Comparison of ENCODE assay signal across 36 mouse cellular contexts in genomic region chr6:146778055-146778454, GRCm38 (mm10). TPM values are rescaled to one million over a fixed set of nuclear protein-coding genes. Genes with fewer than 3 reads are reported as not detected.
"Had no signal": no experiment of that assay in that cellular context is flagged by ENCODE, and none has a peak within 500 bp of the region (broad histone marks: within the 10 kb centered on the region; RNA-seq: fewer than 3 reads in every experiment).

No protein-coding gene starts in this region.

- DNase-seq: heart, postnatal 10 days; heart, postnatal 14 days; heart, postnatal 36 days; heart, postnatal 4 days; kidney, adult 11 months; kidney, adult 18-20 months; kidney, adult 2 months; kidney, adult 8-10 months; kidney, adult 9 months; kidney, postnatal 10 days; kidney, postnatal 14 days; kidney, postnatal 25 days; kidney, postnatal 36 days; kidney, postnatal 4 days; layer of hippocampus, adult 9-11 months; layer of hippocampus, postnatal 36 days had no signal

- H3K36me3 ChIP-seq: intestine, embryonic 15.5 days had no signal

- H3K4me1 ChIP-seq: hindbrain, embryonic 13.5 days; hindbrain, embryonic 15.5 days; intestine, embryonic 15.5 days; kidney, embryonic 15.5 days had no signal

- H3K4me2 ChIP-seq: heart, embryonic 11.5 days; heart, embryonic 12.5 days; heart, embryonic 13.5 days; heart, embryonic 15.5 days; hindbrain, embryonic 12.5 days; hindbrain, embryonic 13.5 days; hindbrain, embryonic 14.5 days; hindbrain, embryonic 15.5 days; intestine, embryonic 15.5 days; kidney, embryonic 15.5 days had no signal

- H3K9me3 ChIP-seq: heart, embryonic 10.5 days; heart, embryonic 12.5 days; heart, embryonic 13.5 days; heart, embryonic 15.5 days; hindbrain, embryonic 10.5 days; hindbrain, embryonic 12.5 days; hindbrain, embryonic 13.5 days; hindbrain, embryonic 15.5 days; intestine, embryonic 15.5 days; kidney, embryonic 15.5 days had no signal

- H3K9ac ChIP-seq: heart, embryonic 12.5 days; heart, embryonic 13.5 days; heart, embryonic 15.5 days; hindbrain, embryonic 12.5 days; hindbrain, embryonic 13.5 days; hindbrain, embryonic 14.5 days; hindbrain, embryonic 15.5 days; intestine, embryonic 15.5 days; kidney, embryonic 15.5 days had no signal

- H3K4me3 ChIP-seq: heart, embryonic 10.5 days; heart, embryonic 12.5 days; heart, embryonic 13.5 days; heart, embryonic 15.5 days; hindbrain, embryonic 10.5 days; hindbrain, embryonic 12.5 days; hindbrain, embryonic 13.5 days; hindbrain, embryonic 15.5 days; intestine, embryonic 15.5 days; kidney, embryonic 15.5 days; layer of hippocampus, adult 2 months had no signal

- H3K27me3 ChIP-seq: heart, embryonic 12.5 days; heart, embryonic 13.5 days; heart, embryonic 15.5 days; hindbrain, embryonic 12.5 days; hindbrain, embryonic 13.5 days; hindbrain, embryonic 15.5 days; intestine, embryonic 15.5 days; kidney, embryonic 15.5 days had no signal

- ATAC-seq: hindbrain, embryonic 16.5 days; hindbrain, postnatal 0 days; inflammation-experienced regulatory T-cells, adult 6 months; intestine, embryonic 15.5 days; intestine, embryonic 16.5 days; intestine, postnatal 0 days had no signal

- H3K27ac ChIP-seq: heart, embryonic 10.5 days; heart, embryonic 13.5 days; heart, embryonic 15.5 days; hindbrain, embryonic 10.5 days; hindbrain, embryonic 12.5 days; hindbrain, embryonic 13.5 days; hindbrain, embryonic 14.5 days; hindbrain, embryonic 15.5 days; hindbrain, postnatal 0 days; intestine, embryonic 15.5 days; kidney, embryonic 15.5 days; kidney, postnatal 0 days; layer of hippocampus, adult 2 months had no signal

RNA-seq across cellular contexts. Expression of gene Arntl2, which starts 17.8 kb away (rescaled TPM):
- total RNA-seq: hematopoietic stem cell, adult 5-6 weeks had no signal
